Mouse (Mus musculus) v-Abl transformed pro-B cells (cell line): ENCODE measurements at regions not wholly inside any gene's neighbourhood (a gene's known extent, or its start where the extent isn't known, plus 50 kb on each side); places are given as distances from the start of the nearest gene placed in this dataset.

Experiments used
- in situ Hi-C, 2 experiments: fragments of 400-800 bp; cut with MboI; formaldehyde crosslinking; loops; one replicate each; pipeline ENCODE4 v1.15.1; 2025; ENCODE audit not compliant: unreplicated experiment in 2 of 2

- in situ Hi-C loops, result no loop called here
Measured at GRCm38 (mm10) chr13:81852309-81852978, 69.6 kb downstream of the Cetn3 start.

GRCm38 (mm10) chr13:81856072-81856471 lies 73.2 kb downstream of the Cetn3 start:
- in situ Hi-C loops, result no loop called here

- in situ Hi-C loops, result no loop called here
Measured at GRCm38 (mm10) chr13:81860683-81861082, 77.8 kb downstream of the Cetn3 start.

- in situ Hi-C loops, result no loop called here
Measured at GRCm38 (mm10) chr13:81861886-81862600, 79.2 kb downstream of the Cetn3 start.

- in situ Hi-C loops, result no loop called here
Measured at GRCm38 (mm10) chr13:81871226-81871625, 88.3 kb downstream of the Cetn3 start.

GRCm38 (mm10) chr13:81885879-81886278 lies 103.0 kb downstream of the Cetn3 start:
- in situ Hi-C loops, result no loop called here

GRCm38 (mm10) chr13:81930266-81930665 lies 147.4 kb downstream of the Cetn3 start:
- in situ Hi-C loops, result loop anchor here (10.0 to 25.0 kb wide), 2 partner anchors 125 to 1182 kb away; no protein-coding TSS in a partner anchor

GRCm38 (mm10) chr13:81931199-81931598 lies 148.3 kb downstream of the Cetn3 start:
- in situ Hi-C loops, result loop anchor here (10.0 to 25.0 kb wide), 2 partner anchors 126 to 1181 kb away; no protein-coding TSS in a partner anchor

- in situ Hi-C loops, result loop anchor here (10.0 to 25.0 kb wide), 2 partner anchors 132 to 1175 kb away; no protein-coding TSS in a partner anchor
Measured at GRCm38 (mm10) chr13:81937061-81937460, 154.2 kb downstream of the Cetn3 start.

- in situ Hi-C loops, result loop anchor here (5.0 to 25.0 kb wide), 5 partner anchors 179 to 1713 kb away; no protein-coding TSS in a partner anchor
Measured at GRCm38 (mm10) chr13:81944047-81944446, 161.2 kb downstream of the Cetn3 start.

GRCm38 (mm10) chr13:81944469-81944868 lies 161.6 kb downstream of the Cetn3 start:
- in situ Hi-C loops, result loop anchor here (5.0 to 25.0 kb wide), 5 partner anchors 180 to 1713 kb away; no protein-coding TSS in a partner anchor

- in situ Hi-C loops, result loop anchor here (10.0 to 25.0 kb wide), 3 partner anchors 181 to 1579 kb away; no protein-coding TSS in a partner anchor
Measured at GRCm38 (mm10) chr13:81945741-81946140, 162.9 kb downstream of the Cetn3 start.

- in situ Hi-C loops, result no loop called here
Measured at GRCm38 (mm10) chr13:81965431-81965830, 182.6 kb downstream of the Cetn3 start.

GRCm38 (mm10) chr13:81975878-81976277 lies 193.0 kb downstream of the Cetn3 start:
- in situ Hi-C loops, result no loop called here

- in situ Hi-C loops, result no loop called here
Measured at GRCm38 (mm10) chr13:81978003-81978402, 195.1 kb downstream of the Cetn3 start.

GRCm38 (mm10) chr13:81979289-81979688 lies 196.4 kb downstream of the Cetn3 start:
- in situ Hi-C loops, result no loop called here

GRCm38 (mm10) chr13:81980094-81980493 lies 197.2 kb downstream of the Cetn3 start:
- in situ Hi-C loops, result no loop called here

- in situ Hi-C loops, result no loop called here
Measured at GRCm38 (mm10) chr13:81982491-81982890, 199.6 kb downstream of the Cetn3 start.

GRCm38 (mm10) chr13:82000681-82001212 lies 217.9 kb downstream of the Cetn3 start:
- in situ Hi-C loops, result no loop called here

GRCm38 (mm10) chr13:82005929-82006726 lies 223.3 kb downstream of the Cetn3 start:
- in situ Hi-C loops, result no loop called here
